Mouse (Mus musculus) embryo, embryonic 11.5 days (tissue): ENCODE measurements around the gene Cyp4f14.

Experiments
- DNase-seq: peaks from one replicate; pipeline ENCODE4 v3.0.0-alpha.2; 2012; ENCODE audit warnings: low read depth, low spot score

Gene Cyp4f14

DNA sequence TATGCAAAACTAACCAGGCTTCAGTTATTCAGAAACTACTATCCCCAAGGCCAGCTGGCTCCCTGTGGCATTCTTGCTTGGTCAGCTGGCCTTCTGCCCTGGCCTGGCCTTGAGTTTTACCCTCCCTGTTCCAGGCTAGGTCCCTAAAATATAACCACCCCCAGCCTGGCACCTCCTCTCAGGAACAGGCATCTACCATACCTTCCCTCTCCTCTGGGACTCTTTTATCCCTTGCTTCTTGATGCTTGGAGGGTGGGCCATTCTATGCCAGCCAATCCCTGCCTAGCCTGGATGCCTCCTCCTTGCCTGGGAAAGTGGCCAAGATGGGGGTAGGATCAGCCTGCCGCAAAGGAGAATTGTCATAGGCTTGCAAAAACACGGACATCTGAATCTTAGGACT is at the start of gene Cyp4f14:
Gene Cyp4f14, minus strand, starts transcription at position 212 of the 400 bp plus-strand sequence.
- no peak for DNase-seq

DNA sequence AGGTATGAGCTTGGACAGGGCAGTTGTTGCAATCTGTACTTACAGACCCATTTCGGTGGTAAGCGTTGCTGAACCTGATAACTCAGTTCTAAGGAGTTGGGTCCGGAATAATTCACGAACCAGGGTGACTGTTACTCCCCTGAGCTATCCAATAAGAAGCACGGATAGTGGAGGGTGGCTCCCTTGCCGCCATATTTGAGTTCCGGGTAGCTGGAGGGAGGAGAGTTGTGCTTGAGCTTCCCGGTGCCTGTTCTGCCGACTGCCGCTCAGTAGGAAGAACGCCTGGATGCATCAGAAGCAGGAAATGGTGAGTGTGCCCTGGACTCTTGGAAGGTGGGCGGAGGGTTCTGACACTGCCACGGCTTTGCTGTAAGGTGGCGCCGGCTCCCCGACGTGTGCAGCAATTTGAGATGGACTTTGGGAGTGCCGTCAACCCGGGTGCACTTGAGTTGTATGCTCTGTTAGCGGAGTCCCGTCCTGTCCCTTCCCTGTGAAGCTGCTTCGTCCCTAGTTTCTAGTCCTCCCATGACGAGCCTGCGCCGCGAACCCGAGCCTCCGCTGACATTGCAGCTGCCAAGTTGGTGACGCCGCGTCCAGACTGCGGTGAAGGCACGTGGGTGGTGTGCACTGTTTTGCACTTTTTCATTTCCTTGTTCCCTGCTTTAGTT is 48.6 kb upstream of the Cyp4f14 start, which contains the start of gene Zfp472:
Gene Zfp472, plus strand, starts transcription at position 192 of the 668 bp plus-strand sequence.
- DNase-seq = peak; percentile 81

DNA sequence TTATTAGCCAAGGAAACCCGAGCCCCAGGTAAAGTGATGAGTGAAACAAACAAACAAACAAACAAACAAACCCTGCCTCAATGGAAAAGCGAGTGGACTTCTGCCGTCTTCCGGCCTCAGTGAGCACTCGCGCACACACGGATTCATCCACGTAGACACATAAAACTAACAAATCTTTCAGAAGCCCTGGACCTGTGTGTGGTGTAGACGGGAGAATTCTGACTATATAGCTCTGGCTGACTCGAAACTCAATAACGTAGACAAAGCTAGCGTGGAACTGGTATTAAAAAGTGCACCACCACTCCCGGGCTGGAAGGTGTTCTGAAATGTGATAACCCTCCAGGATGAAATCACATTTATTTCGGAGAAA is 48.1 kb upstream of the Cyp4f14 start:
- no peak for DNase-seq

DNA sequence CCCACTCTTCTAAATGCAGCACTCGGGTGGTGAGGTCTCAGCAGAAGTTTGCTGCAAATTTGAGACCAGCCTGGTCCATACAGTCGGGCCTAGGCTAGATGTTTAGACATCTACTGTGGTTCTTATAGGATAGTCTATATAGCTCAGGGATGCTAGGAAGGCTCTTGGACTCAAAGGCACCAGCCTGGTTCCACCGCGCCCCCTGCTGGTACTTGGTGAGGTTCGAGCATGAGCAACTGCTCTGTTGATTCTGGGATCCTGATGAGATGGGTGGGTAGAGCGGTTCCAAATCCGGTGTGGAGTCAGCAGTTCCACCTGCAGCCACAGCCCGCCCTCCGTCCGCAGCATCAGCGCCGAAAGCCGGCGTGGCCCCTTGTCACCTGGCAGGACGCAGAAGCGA is 34.3 kb upstream of the Cyp4f14 start:
- peak; percentile 44 for DNase-seq

DNA sequence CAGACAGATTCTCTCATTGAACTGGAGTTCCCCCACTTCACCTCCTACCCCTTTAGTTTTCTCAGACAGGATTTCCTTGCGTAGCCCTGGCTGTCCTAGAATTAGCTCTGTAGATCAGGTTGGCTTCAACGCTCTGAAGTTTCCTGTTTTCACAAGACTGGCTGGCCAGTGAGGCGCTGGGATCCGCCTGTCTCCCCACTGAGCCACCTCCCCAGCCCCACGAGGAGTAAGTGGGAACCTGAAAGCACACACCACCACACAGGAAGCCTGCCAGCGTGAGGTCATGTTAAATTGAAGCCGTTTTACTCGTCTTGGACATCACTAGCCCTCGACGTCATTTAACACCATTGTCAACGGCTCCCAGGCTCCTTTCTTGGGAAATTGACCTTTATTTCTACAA is 33.9 kb upstream of the Cyp4f14 start:
- no peak for DNase-seq

DNA sequence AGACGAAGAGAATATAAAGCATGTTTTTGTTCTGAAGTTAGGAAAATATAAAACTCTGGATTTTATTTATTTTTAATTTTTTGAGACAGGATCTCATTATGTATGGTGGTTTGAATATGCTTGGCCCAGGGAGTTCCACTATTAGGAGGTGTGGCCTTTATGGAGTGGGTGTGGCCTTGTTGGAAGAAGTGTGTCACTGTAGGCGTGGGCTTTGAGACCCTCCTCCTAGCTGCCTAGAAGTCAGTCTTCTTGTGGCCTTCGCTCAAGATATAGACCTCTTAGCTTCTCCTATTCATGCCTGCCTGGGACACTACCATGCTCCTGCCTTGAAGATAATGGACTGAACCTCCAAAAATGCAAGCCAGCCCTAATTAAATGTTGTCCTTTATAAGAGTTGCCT is 33.0 kb upstream of the Cyp4f14 start:
- DNase-seq = no peak

DNA sequence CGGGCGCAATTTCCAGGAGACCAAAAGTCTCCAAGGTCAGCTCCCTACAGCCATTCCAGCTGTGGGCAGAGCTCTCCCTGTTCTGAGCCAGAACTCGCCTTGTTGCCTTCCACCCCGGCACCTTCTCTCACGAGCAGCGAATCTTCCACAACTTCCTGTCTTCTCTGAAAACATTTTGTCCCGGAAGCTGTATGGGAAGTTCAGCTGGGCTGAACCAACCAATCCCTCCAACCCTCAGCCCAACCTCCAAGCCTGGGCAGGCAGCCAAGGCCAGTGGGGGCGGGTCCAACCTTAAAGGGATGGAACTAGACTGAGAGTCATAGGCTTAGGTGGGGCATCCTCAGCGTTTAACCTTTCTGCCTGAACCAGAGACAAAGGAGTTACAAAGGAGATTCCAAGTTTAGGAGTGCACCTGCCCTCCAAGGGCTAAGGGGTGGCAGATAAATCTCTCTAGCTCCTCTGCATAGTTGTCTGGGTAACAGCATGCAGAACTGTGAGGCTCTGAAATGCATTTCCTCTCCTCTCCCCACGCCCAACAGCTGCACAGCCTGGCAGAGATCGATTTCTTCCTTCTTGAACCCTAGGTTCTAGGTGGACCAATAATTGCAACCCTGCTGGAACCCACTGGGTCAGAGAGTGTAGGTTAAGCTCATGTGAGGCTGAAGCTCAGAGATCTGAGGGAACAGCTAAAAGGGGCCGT is 30.2 kb upstream of the Cyp4f14 start, which contains the start of gene Cyp4f13:
Gene Cyp4f13, minus strand, starts transcription at position 188 of the 700 bp plus-strand sequence.
- peak; percentile 34 for DNase-seq

DNA sequence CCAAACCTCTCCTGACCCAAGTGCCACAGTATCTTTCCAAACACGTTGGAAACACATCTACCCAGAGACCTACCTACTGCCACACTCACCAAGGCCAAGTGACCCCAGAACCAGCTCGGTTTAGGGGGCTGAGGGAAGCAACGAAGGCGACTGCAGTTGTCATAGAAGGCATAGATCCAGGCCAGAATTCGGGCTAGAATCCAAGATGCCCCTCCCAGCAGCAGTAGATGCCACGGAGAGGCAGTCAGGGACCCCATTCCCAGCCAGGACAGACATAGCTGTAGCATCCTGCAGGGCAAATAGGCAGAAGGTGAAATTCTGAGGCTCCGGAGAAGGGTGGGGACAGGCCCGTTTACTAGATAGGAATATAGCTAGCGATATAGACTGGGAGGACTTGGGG is 29.6 kb upstream of the Cyp4f14 start:
- no peak for DNase-seq

DNA sequence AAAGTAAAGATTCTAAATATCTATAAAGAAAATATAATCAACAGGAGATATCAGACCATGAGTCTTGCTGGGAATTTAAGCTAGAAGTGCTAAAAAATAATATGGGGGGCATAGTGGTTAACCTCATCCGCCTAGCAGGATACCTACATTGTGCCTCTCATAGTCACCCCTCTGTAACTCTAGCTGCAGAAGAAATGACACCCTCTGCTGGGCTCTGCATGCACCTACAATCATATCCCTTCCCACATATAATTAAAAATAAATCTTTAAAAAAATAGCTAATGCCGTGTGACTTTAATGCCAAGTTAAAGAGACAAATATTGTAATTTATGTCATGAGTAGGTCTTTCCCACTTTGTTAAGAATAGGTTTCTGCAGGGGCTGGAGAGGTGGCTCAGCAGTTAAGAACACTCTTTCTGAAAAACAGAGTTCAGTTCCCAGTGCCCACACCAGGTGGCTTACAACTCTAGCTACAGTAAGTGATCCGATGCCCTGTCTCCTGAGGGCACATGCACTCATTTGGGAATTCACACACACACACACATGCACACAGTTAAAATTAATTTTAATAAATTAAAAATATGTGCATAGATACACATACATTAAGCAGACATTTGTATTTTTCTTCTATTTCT is 27.4 kb upstream of the Cyp4f14 start:
- no peak for DNase-seq

DNA sequence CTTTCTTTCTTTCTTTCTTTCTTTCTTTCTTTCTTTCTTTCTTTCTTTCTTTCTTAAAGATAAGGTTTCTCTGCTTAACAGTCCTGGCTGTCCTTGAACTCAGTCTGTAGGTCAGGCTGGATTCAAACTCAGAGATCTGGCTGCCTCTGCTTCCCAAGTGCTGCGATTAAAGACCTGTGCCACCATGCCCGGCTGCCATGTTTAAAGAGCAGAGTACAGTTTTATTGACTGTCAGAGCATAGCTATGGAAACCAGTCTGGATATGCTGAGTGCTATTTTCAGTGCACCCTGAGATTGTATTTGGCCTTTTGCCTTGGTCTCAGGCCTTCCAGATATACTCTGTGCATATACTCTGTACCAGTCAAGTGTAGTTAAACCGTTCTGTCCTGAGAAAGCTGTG is 26.5 kb upstream of the Cyp4f14 start:
- no peak for DNase-seq

DNA sequence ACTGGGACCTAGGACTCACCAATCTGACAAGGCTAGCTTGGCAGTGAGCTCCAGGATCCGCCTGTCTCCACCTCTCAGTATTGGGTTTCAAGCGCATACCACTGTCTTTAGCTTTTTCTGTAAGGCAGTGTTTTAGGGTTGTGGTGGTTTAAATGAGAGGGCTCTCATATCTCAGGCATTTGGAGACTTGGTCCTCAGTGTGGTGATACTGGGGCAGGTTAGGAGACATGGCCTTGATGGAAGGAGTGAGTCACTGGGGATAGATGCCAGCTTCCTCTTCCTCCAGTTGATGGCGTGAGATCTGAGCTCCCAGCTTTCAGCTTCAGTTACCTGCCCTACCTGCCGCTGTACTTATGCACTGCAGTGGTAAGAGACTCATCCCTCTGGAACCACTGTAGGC is 22.7 kb upstream of the Cyp4f14 start:
- DNase-seq = no peak

DNA sequence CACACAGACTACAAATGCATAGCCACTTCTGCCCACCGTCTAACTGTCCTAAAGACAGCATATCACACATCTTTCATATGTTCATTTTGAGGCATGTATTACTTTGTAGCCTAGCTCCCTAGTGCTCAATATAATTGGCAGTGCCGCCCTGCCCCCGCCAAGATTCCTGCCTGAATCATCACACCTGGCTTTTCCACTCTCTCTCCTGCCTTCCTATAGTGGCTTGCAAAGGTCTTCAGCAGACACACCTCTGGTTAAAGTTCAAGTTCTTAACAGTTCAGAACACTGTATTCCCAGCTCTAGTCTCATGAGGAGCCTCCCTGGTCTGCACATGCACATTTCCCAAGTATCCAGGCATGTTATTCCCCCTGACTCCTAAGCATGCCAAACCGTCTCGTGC is 10.7 kb upstream of the Cyp4f14 start:
- DNase-seq = no peak

DNA sequence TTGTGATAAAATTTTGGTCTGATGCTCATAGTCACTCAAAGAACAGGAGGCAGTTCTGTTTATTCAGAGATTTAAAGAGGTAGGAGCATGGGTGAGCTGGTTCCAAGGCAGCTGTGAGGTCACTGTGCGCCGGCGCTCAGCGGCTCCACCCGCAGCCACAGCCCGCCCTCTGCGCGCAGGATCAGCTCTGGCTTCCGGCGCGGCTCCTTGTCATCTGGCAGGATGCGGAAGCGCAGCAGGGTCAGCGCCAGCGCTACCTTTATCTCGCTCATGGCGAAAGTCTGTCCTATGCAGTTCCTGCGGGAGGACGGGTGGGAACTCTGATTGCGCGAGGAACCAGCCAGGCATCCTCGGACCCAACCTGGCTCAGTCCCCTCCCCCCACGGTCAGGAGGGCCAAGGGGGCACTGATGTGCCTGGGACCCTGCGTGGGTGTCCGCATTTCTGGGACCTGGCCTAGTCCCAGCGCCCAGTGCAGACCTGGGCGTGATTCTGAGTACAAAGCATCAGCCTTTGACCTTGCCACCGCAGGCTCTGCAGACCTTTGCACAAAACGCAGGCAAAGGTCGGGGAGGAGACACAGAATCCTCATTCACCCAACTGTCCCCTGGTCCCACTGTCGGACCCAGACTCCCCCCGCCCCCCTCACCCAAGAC is 7.6 kb upstream of the Cyp4f14 start:
- DNase-seq = peak; percentile 29

DNA sequence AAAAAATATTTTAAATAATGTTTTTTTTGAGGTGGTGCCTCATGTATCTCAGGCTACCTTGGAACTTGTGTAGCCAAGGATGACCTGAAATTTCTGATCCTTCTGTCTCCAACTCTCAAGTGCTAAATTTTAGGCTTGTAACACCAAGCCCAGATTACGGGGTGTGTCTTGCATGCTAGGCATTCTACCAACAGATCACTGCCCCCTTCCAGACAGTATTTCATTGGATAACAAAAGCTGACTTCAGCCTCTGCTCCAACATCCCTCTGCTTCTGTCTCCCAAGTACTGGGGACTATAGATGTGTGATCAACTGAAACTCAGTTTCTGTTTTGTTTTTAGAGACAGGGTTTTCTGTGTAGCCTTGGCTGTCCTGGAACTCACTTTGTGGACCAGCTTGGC is 6.5 kb upstream of the Cyp4f14 start:
- no peak for DNase-seq

DNA sequence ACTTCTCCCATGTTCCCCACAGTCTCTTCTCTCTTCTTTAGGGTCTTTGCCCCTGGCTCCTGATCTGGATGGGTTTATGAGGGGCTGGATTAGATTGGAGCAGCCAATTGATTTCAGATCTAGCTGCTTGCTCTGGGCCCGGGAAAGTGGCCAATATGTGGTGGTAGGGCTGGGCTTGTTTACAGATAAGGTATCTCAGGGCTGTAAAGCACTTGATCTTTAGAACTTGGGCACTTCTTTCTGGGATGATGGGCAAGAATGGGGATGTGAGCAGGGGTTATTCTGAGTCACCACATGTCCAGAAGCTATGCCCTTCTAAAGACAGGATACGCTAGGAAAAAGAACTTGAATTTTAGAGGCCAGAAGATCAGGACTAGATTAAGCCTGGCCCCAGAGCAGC is 2.0 kb upstream of the Cyp4f14 start:
- DNase-seq = no peak

DNA sequence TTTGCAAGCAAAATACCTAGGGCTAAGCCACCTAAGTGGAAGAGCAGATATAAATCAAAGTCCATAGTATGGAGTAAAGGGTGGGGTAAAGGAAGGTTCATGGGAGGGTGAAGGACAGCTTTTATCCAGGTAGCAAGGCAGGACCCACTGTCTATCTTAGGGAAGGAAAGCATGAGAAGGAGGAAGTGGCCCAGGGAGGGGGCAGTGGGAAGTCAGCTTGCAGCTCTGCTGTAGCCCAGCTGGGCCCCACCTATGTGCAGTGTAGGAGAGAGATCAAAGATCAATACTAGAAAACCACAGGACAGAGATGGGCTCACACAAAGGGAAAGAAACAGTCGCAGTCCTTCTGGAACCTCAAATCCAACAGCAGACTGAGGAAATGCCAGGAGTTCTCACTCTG is 1.1 kb downstream of the Cyp4f14 start:
- no peak for DNase-seq

DNA sequence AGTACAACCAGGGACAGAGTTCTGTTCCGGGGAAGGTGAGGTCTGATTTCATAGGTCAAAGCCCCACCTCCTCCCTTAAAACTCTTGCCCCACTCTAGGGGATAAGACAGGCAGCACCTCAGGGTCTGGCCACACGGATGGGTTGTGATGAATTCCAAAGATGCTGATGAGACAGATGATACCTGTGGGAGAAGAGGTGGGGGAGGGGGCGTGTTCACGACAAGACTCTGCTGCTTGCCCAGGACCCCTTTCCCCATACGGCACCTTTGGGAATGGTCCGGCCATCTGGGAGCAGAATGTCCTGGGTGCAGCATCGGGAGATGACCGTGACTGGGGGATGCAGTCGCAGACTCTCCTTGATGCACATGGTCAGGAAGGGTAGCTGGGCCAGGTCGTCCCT is 11.0 kb downstream of the Cyp4f14 start:
- no peak for DNase-seq

DNA sequence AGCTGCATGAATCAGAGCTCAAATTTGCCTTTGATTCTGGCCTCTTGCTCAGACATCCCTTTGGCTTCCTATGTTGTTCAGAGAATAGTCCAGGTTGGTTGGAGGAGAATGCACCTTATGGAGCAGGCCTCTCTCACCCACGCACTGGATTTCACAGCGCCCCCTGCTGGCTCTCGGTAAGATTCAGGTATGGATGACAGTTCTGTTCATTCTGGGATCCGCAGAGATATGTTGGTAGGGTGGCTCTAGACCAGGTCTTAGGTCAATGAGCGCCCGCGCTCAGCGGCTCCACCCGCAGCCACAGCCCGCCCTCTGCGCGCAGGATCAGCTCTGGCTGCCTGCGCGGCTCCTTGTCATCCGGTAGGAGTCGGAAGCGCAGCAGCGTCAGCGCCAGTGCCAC is 11.9 kb downstream of the Cyp4f14 start:
- DNase-seq = no peak

DNA sequence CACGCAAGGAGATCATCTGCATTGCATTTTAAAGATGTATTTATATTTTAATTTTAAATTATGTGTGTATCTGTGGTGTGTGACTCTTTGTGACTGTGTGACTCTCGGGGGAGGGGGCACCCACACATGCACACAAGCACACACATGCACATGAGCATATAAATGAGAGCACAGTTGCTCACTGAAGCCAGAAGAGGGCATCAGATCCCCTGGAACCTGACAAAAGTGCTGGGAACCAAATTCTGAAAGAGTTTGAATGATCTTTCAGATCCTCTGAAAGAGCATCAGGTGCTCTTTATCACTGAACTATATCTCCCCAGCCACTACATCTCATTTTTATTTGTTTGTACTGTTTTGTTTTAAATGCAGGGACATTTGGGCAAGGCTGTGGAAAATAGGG is 12.7 kb downstream of the Cyp4f14 start:
- DNase-seq = no peak

DNA sequence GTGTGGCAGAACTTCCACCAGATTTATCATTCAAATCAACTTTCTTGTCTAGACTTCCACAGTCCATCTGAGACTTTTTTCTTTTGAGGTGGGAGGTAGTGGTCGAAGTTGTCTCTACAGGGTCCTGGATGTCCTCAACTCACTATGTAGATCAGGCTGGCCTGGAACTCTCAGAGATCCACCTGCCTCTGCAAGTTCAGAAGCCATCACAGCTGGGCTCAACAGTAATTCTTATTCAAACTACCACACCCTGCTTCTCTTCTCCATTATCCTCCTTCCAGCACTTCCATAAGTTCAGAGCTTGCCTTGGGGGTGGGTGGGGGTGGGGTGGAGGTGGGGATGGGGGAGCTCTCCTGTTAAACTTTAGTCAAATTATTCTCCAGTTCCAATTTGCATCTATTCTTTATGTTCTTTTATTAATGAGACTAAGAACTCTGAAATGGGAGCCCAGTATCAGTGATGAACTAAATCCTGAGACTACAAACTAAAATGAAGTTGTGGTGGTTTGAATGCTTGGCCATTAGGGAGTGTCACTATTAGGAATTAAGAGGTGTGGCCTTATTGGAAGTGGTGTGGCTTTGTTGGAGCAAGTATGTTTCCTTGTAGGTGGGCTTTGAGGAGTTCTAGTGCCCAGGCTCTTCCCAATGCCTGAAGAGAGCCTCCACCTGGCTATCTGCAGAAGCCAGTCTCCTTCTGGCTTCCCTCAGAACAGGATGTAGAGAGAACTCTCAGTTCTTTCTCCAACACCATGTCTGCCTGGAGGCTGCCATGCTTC is 15.2 kb downstream of the Cyp4f14 start:
- DNase-seq = no peak

DNA sequence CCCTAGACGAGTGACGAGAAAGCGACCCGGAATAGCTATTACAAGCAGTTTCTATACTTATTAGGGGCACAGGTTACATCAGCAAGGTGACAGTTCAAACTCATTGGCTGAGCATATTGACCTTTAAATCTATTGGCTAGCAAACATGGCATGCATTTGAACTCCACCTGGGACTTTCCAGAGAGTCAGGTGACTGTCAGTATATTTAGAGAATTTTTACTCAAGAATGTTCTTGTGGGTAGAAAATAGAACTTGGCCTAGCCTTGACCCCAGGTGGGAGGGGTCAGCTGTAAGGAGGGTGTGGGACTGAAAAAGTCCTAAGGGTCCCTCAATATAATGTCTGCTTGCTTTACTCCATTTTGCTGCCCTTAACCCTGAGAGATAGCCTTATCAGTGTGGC is 21.7 kb downstream of the Cyp4f14 start:
- no peak for DNase-seq

DNA sequence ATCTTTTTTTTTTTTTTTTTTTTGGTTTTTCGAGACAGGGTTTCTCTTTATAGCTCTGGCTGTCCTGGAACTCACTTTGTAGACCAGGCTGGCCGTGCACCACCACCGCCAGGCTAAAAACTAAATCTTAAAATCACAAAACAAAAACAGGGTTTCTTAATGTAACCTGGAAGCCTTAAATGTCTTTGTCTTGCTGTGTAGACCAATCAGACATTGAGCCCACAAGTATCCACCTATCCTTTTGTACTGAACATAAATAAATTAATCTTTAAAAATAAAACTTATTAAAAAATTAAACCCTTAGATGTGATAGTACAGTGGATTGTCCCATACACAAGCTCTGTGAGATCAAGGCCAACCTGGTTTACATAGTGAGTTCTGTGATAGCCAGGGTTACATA is 23.2 kb downstream of the Cyp4f14 start:
- no peak for DNase-seq
